Mouse (Mus musculus) midbrain, embryonic 11.5 days (tissue): Measurements from ENCODE around the gene Ly6c2. TPM values are rescaled to one million over a fixed set of nuclear protein-coding genes. Genes with fewer than 3 reads are reported as not detected.
A peak's percentile ranks its signal among the peaks of the same experiment; 100 is the strongest.
"Not testable (repeated sequence)": the region's sequence is repeated elsewhere in the genome, so short reads cannot be mapped to it uniquely, and the experiment has no call there.

Experiments
- ATAC-seq: fragments of 200-750 bp; cut with Nextera tagmentation; 2 replicates; pipeline ENCODE4 v1.8.0; 2017; ENCODE audit warnings: moderate TSS enrichment, moderate library complexity; ENCODE audit not compliant: low FRiP score
- DNase-seq: peaks from one replicate; pipeline ENCODE4 v3.0.0; 2015; ENCODE audit warnings: low spot score; ENCODE audit errors: missing footprints
- H3K27ac ChIP-seq: fragments of 300-500 bp; sonication (generic); 2 replicates; pipeline ENCODE4 v1.5.1; 2014; ENCODE audit warnings: low read depth, low read length
- H3K27me3 ChIP-seq: fragments of 300-500 bp; sonication (generic); 2 replicates; pipeline ENCODE4 v1.6.1; 2014; ENCODE audit warnings: mild to moderate bottlenecking, low read length, moderate library complexity, mixed read lengths; ENCODE audit not compliant: control insufficient read depth, insufficient read depth
- H3K36me3 ChIP-seq: fragments of 300-500 bp; sonication (generic); 2 replicates; pipeline ENCODE4 v1.6.1; 2014; ENCODE audit warnings: mild to moderate bottlenecking, low read length, moderate library complexity, mixed read lengths; ENCODE audit not compliant: control insufficient read depth, insufficient read depth
- H3K4me1 ChIP-seq: fragments of 300-500 bp; sonication (generic); 2 replicates; pipeline ENCODE4 v1.6.1; 2014; ENCODE audit warnings: low read length; ENCODE audit not compliant: control insufficient read depth, insufficient read depth
- H3K4me2 ChIP-seq: fragments of 300-500 bp; sonication (generic); 2 replicates; pipeline ENCODE4 v1.6.1; 2014; ENCODE audit warnings: mild to moderate bottlenecking, moderate library complexity
- H3K4me3 ChIP-seq: fragments of 300-500 bp; sonication (generic); 2 replicates; pipeline ENCODE4 v1.5.1; 2014; ENCODE audit warnings: low read depth, low read length
- H3K9ac ChIP-seq: fragments of 300-500 bp; sonication (generic); 2 replicates; pipeline ENCODE4 v1.6.1; 2014; ENCODE audit warnings: low read length
- H3K9me3 ChIP-seq: fragments of 300-500 bp; sonication (generic); 2 replicates; pipeline ENCODE4 v1.6.1; 2016; ENCODE audit warnings: low read length; ENCODE audit not compliant: control insufficient read depth
- WGBS: fragments of 180-500 bp; shearing (Covaris S2); extraction: QIAGEN DNeasy Blood & Tissue Kit; methylation state at CpG from one replicate; pipeline ENCODE4 v1.1.7; 2014; 5-methylcytosine and 5-hydroxymethylcytosine counted together
- polyA plus RNA-seq: library from polyadenylated mRNA; unstranded; fragments of >200 nt; fragmentation: Nextera tagmentation; extraction: Ambion mirVana; gene quantifications from 2 replicates; pipeline ENCODE4 v1.2.1, GENCODE M21; 2014

The Ly6c2 gene
- not detected in 2 replicates for polyA plus RNA-seq

GRCm38 (mm10) chr15:75111861-75112630 lies at the start of gene Ly6c2:
TSS of gene Ly6c2 (minus strand) at chr15:75111970.
- not testable (repeated sequence) for H3K4me2 ChIP-seq, H3K9me3 ChIP-seq, H3K36me3 ChIP-seq

GRCm38 (mm10) chr15:75157646-75158045 lies 45.9 kb upstream of the Ly6c2 start:
- Histone ChIP-seq H3K4me2 (no peak overlapping the region), H3K4me1 (no peaks in the 10 kb centered on the region), H3K36me3 (no peaks in the 10 kb centered on the region), H3K9ac (no peak overlapping the region), H3K4me3 (no peak overlapping the region), H3K9me3 (peaks cover 5% of the 10 kb centered on the region; the same call in 1 of the 2 replicates), H3K27me3 (no peaks in the 10 kb centered on the region), H3K27ac (no peak overlapping the region)
- DNase-seq = no peak
- 36% methylated on average over 1 of the region's 1 CpGs for WGBS
- no peak for ATAC-seq

More at GRCm38 (mm10) chr15:75111861-75112630, at the start of gene Ly6c2:
- not testable (repeated sequence) for H3K27me3 ChIP-seq, H3K4me3 ChIP-seq, H3K4me1 ChIP-seq, H3K9ac ChIP-seq, DNase-seq, H3K27ac ChIP-seq, ATAC-seq
- WGBS = 71% methylated on average over 1 of the region's 1 CpGs

- no peak for DNase-seq
- H3K4me1 ChIP-seq = no peaks in the 10 kb centered on the region
Measured at GRCm38 (mm10) chr15:75154940-75155339, 43.2 kb upstream of the Ly6c2 start, which contains the start of gene Ly6g. TSS of gene Ly6g (plus strand) at chr15:75155240.

GRCm38 (mm10) chr15:75153087-75153486 lies 41.3 kb upstream of the Ly6c2 start:
- Histone ChIP-seq H3K4me3 (no peak overlapping the region), H3K36me3 (no peaks in the 10 kb centered on the region), H3K4me2 (no peak overlapping the region), H3K27ac (no peak overlapping the region), H3K9me3 (no peaks in the 10 kb centered on the region), H3K4me1 (no peaks in the 10 kb centered on the region), H3K9ac (no peak overlapping the region), H3K27me3 (no peaks in the 10 kb centered on the region)
- DNase-seq (no peak), ATAC-seq (no peak)

More at GRCm38 (mm10) chr15:75154940-75155339, 43.2 kb upstream of the Ly6c2 start, which contains the start of gene Ly6g:
- H3K36me3 ChIP-seq = no peaks in the 10 kb centered on the region
- ATAC-seq = no peak
- no peaks in the 10 kb centered on the region for H3K27me3 ChIP-seq
- WGBS = 89% methylated on average over 1 of the region's 1 CpGs
- no peak within 1 kb of the TSS for H3K4me2 ChIP-seq
- no peak within 1 kb of the TSS for H3K27ac ChIP-seq
- H3K9ac ChIP-seq = no peak within 1 kb of the TSS
- H3K4me3 ChIP-seq = no peak within 1 kb of the TSS
- H3K9me3 ChIP-seq = peaks cover 5% of the 10 kb centered on the region; the same call in 1 of the 2 replicates

GRCm38 (mm10) chr15:75143735-75144134 lies 32.0 kb upstream of the Ly6c2 start:
- DNase-seq (no peak), ATAC-seq (no peak)
- Histone ChIP-seq H3K27me3 (no peaks in the 10 kb centered on the region), H3K4me2 (no peak overlapping the region), H3K9ac (no peak overlapping the region), H3K9me3 (no peaks in the 10 kb centered on the region), H3K27ac (no peak overlapping the region), H3K4me1 (no peaks in the 10 kb centered on the region), H3K4me3 (no peak overlapping the region), H3K36me3 (no peaks in the 10 kb centered on the region)
- WGBS = 64% methylated on average over 3 of the region's 3 CpGs

- DNase-seq = peak; percentile 91
- WGBS = 48% methylated on average over 6 of the region's 6 CpGs
- H3K27ac ChIP-seq = not testable (repeated sequence)
Measured at GRCm38 (mm10) chr15:75141812-75142360, 30.1 kb upstream of the Ly6c2 start.

GRCm38 (mm10) chr15:75137739-75138138 lies 26.0 kb upstream of the Ly6c2 start:
- H3K27me3 ChIP-seq, H3K36me3 ChIP-seq, H3K4me3 ChIP-seq, H3K9me3 ChIP-seq, ATAC-seq, H3K4me2 ChIP-seq, H3K4me1 ChIP-seq, H3K27ac ChIP-seq, H3K9ac ChIP-seq, DNase-seq: not testable (repeated sequence)
- WGBS = 79% methylated on average over 3 of the region's 3 CpGs

More at GRCm38 (mm10) chr15:75141812-75142360, 30.1 kb upstream of the Ly6c2 start:
- H3K27me3 ChIP-seq, H3K4me1 ChIP-seq, H3K4me3 ChIP-seq, H3K4me2 ChIP-seq, H3K36me3 ChIP-seq, H3K9ac ChIP-seq, ATAC-seq, H3K9me3 ChIP-seq: not testable (repeated sequence)

- H3K4me3 ChIP-seq, H3K4me2 ChIP-seq, H3K27me3 ChIP-seq, ATAC-seq, H3K9ac ChIP-seq, H3K27ac ChIP-seq, H3K4me1 ChIP-seq, DNase-seq, H3K9me3 ChIP-seq, H3K36me3 ChIP-seq: not testable (repeated sequence)
- 78% methylated on average over 1 of the region's 2 CpGs for WGBS
Measured at GRCm38 (mm10) chr15:75135090-75135783, 23.5 kb upstream of the Ly6c2 start.

GRCm38 (mm10) chr15:75132346-75132745 lies 20.6 kb upstream of the Ly6c2 start:
- WGBS = 94% methylated on average over 2 of the region's 2 CpGs
- not testable (repeated sequence) for ATAC-seq

More at GRCm38 (mm10) chr15:75132346-75132745, 20.6 kb upstream of the Ly6c2 start:
- not testable (repeated sequence) for DNase-seq, H3K27ac ChIP-seq, H3K9me3 ChIP-seq, H3K9ac ChIP-seq, H3K4me1 ChIP-seq, H3K4me2 ChIP-seq, H3K27me3 ChIP-seq, H3K36me3 ChIP-seq, H3K4me3 ChIP-seq
